Mouse (Mus musculus): ENCODE data around the gene Tmem150b.

The Tmem150b gene

DNA sequence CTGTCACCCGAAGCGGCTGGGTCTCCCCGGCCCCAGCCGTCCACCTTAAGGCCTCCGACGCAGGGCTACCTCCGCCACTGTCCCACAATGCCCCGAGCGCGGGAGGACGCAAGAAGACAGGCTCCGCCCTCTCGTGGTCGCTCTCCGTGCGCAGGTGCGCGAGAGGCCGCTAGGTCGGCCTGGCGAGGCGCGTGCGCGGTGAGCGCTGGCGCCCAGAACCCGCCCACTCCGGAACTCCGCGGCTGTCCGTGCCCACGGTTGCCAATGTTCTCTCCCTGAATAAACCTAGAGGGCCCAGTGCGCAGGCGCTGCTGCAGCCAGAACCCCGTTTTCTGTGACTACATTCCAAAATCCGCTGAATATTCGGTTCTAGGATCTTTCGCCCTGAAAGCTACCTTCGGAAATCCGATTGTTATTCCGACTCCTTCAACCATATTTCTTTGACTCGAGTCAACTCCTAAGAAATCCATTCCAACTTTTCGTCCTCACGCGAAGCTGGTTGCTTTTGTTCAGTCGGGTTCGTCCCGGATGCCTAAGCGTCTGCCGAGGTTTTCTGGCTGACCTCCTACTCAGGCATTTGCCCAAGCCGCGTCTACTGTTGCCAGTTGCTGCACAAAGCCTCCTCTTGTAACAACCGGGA lies 66.0 kb downstream of the Tmem150b start, which contains the start of gene Ppp6r1:
Ppp6r1 (minus strand) TSS at position 108 of the 640 bp plus-strand sequence.
- peak; percentile 11; the same call in 1 of the 2 replicates for TF ChIP-seq GATA4 (IDR thresholded peaks at IDR 0.05; ENCODE audit: insufficient replicate concordance, low read length)

DNA sequence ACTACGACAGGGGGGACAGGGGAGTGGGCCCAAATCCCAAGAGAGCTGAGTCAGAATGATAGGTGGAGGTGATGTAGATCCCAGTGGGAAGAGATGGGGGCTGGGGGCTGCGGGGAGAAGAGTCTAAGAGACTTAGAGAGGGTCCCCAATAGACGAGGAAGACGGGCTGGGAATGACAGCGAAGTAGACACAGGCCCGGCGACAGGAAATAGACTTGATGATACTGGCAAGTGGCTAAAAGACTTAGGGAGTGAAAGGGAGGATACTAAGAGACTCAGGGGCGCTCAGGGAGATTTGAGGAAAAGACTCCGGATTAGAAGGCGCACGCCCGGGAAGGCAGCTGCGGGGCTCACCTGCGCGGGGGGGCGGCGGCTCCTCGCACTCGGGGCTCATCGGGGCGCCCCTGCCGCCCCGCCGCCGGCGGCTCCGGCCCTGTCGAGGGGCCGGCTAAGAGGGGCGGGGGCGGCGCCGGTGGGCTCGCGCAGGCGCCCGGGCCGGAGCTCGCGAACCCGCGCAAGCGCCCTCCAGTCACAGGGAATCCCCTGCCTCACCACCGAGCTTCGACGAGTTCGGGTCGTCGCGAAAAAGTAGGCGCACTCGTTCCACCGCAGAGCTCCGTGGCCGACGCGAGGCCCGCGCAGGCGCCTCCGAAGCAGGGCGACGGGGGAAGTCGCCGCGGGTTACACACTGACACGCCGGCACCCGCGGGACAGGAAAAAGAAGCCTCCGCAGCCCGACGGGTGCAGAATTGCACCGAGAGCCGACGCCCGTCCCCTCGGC lies 66.7 kb downstream of the Tmem150b start:
- no peak for TF ChIP-seq GATA4 (IDR thresholded peaks at IDR 0.05; ENCODE audit: insufficient replicate concordance, low read length)

DNA sequence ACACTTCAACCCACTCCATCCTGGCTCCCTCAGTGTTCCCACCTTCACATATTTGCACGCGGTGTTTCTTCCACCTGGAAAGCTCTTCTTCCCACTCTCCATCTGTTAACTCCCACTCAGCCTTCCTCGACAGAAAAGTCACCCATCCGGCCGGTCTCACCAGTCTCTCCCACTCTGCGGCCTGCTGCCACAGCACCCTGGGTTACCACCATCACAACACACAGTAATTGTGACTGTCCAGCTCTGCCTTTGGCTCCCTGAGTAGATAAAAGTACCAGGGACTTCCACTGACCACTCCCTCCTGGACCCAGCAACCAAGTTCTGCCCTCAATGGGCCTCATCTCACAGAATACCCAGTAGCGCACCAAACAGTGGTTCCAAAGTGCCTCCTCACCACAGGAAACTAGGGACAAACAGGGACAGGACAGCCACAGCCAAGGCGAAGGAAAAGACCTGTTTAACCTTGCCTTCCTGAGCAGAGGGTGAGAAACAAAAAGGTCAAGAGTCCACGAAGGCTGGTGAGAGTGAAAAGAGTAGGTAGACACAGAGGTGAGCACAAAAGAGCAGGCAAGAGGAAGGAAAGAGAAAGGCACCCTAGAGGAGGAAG lies 67.4 kb downstream of the Tmem150b start:
- TF ChIP-seq GATA4 (IDR thresholded peaks at IDR 0.05; ENCODE audit: insufficient replicate concordance, low read length) = no peak
